Mouse (Mus musculus) MEL (cell line): Measurements from ENCODE around the gene Exoc3l.

Experiments used
- CHD2 ChIP-seq: IDR thresholded peaks from 2 replicates; pipeline ENCODE4 v1.6.1; 2011; ENCODE audit warnings: low read length, improper control_type of control experiment
- CTCF ChIP-seq, 3 experiments: IDR thresholded peaks in 2 of 3; conservative IDR thresholded peaks in 1 of 3; 2 replicates each; pipeline ENCODE4 v1.5.1; 2011 to 2012; ENCODE audit warnings: low read length in 3 of 3, low read depth in 2 of 3, mild to moderate bottlenecking in 2 of 3, improper control_type of control experiment in 1 of 3, inconsistent platforms in 1 of 3, mixed read lengths in 1 of 3, moderate library complexity in 1 of 3; ENCODE audit not compliant: control insufficient read depth in 1 of 3, insufficient read depth in 1 of 3, poor library complexity in 1 of 3, severe bottlenecking in 1 of 3
- E2F4 ChIP-seq: IDR thresholded peaks from 2 replicates; pipeline ENCODE4 v1.6.1; 2011; ENCODE audit warnings: low read depth, low read length, improper control_type of control experiment, borderline replicate concordance
- EP300 ChIP-seq, 2 experiments: IDR thresholded peaks; 2 replicates each; pipeline ENCODE4 v1.6.1; 2011; ENCODE audit warnings: improper control_type of control experiment in 2 of 2, low read length in 2 of 2, low read depth in 1 of 2, mild to moderate bottlenecking in 1 of 2
- HCFC1 ChIP-seq: IDR thresholded peaks from 2 replicates; pipeline ENCODE4 v1.6.1; 2012; ENCODE audit warnings: low read depth, mild to moderate bottlenecking, inconsistent platforms, low read length, improper control_type of control experiment, moderate library complexity
- MAFK ChIP-seq: IDR thresholded peaks from 2 replicates; pipeline ENCODE4 v1.6.1; 2011; ENCODE audit warnings: low read depth, mild to moderate bottlenecking, low read length, improper control_type of control experiment, borderline replicate concordance
- MEF2A ChIP-seq: IDR thresholded peaks from 2 replicates; pipeline ENCODE4 v1.6.1; 2014; ENCODE audit warnings: low read depth, mild to moderate bottlenecking, inconsistent platforms, low read length, improper control_type of control experiment; ENCODE audit not compliant: poor library complexity, insufficient replicate concordance, severe bottlenecking; ENCODE audit errors: extremely low read depth
- MXI1 ChIP-seq: IDR thresholded peaks from 2 replicates; pipeline ENCODE4 v1.6.1; 2011; ENCODE audit warnings: mild to moderate bottlenecking, low read depth, low read length, improper control_type of control experiment
- POLR2A ChIP-seq, 2 experiments: IDR thresholded peaks; 2 replicates each; pipeline ENCODE4 v1.6.1; 2011 to 2012; ENCODE audit warnings: low read length in 2 of 2, mild to moderate bottlenecking in 2 of 2, control low read depth in 1 of 2, improper control_type of control experiment in 1 of 2, low read depth in 1 of 2, moderate library complexity in 1 of 2; ENCODE audit not compliant: control insufficient read depth in 1 of 2, insufficient read depth in 1 of 2, poor library complexity in 1 of 2
- POLR2AphosphoS5 ChIP-seq: IDR thresholded peaks from 2 replicates; pipeline ENCODE4 v1.6.1; 2012; ENCODE audit warnings: low read depth, borderline replicate concordance, mild to moderate bottlenecking, inconsistent platforms, low read length, moderate library complexity, mixed read lengths
- TAL1 ChIP-seq: IDR thresholded peaks from 2 replicates; pipeline ENCODE4 v1.6.1; 2012; ENCODE audit warnings: mild to moderate bottlenecking, inconsistent platforms, low read length, moderate library complexity, mixed read lengths
- TBP ChIP-seq: IDR thresholded peaks from 2 replicates; pipeline ENCODE4 v1.8.0; 2011; ENCODE audit warnings: low read depth, low read length, improper control_type of control experiment
- TCF12 ChIP-seq: IDR thresholded peaks from 2 replicates; pipeline ENCODE4 v1.6.1; 2014; ENCODE audit warnings: low read depth, mild to moderate bottlenecking, inconsistent platforms, low read length, improper control_type of control experiment, moderate library complexity
- ZNF384 ChIP-seq: IDR thresholded peaks from 2 replicates; pipeline ENCODE4 v1.6.1; 2012; ENCODE audit warnings: low read depth, mild to moderate bottlenecking, inconsistent platforms, low read length, improper control_type of control experiment

- TF ChIP-seq HCFC1 (no peak), MEF2A (no peak), TCF12 (no peak), EP300 (IDR thresholded peaks at IDR 0.05; ENCODE audit: low read depth in 1 of 2, low read length in 2 of 2) (no peak), CTCF (IDR thresholded peaks at IDR 0.05 in 2 of 3, conservative IDR thresholded peaks at IDR 0.05 in 1 of 3; ENCODE audit: control insufficient read depth in 1 of 3, insufficient read depth in 1 of 3, low read depth in 2 of 3, low read length in 3 of 3, poor library complexity in 1 of 3, severe bottlenecking in 1 of 3) (no peak), E2F4 (no peak), MAFK (no peak), TBP (no peak), MXI1 (no peak), POLR2A (IDR thresholded peaks at IDR 0.05; ENCODE audit: control insufficient read depth in 1 of 2, insufficient read depth in 1 of 2, low read depth in 1 of 2, low read length in 2 of 2, poor library complexity in 1 of 2) (no peak), TAL1 (no peak), ZNF384 (no peak), POLR2AphosphoS5 (no peak), CHD2 (no peak)
Observed at GRCm38 (mm10) chr8:105343791-105344574, 48.1 kb upstream of the Exoc3l start.
